Mouse (Mus musculus) CH12.LX (cell line): ENCODE results near the gene Robo1. TPM values are rescaled to one million over a fixed set of nuclear protein-coding genes. Genes with fewer than 3 reads are reported as not detected.

ENCODE experiments used
- DNase-seq: peaks from one replicate; pipeline ENCODE4 v3.0.0-alpha.2; 2013; ENCODE audit errors: extremely low read depth
- H3K27ac ChIP-seq: 2 replicates; pipeline ENCODE4 v1.5.1; 2012; ENCODE audit warnings: low read depth, mild to moderate bottlenecking, control low read depth, moderate library complexity; ENCODE audit not compliant: insufficient read depth
- H3K27me3 ChIP-seq: replicated peaks from 2 replicates; pipeline ENCODE3; 2012; ENCODE audit warnings: inconsistent platforms
- H3K36me3 ChIP-seq, 2 experiments: replicated peaks in 1 of 2; 2 replicates each; pipeline versions ENCODE3 to v1.6.1; 2012; ENCODE audit warnings: inconsistent platforms in 1 of 2, low read length in 1 of 2, mild to moderate bottlenecking in 1 of 2, mixed read lengths in 1 of 2, moderate library complexity in 1 of 2; ENCODE audit not compliant: control insufficient read depth in 1 of 2, insufficient read depth in 1 of 2
- H3K4me1 ChIP-seq, 2 experiments: 2 replicates each; pipeline ENCODE4 v1.6.1; 2012; ENCODE audit warnings: inconsistent platforms in 1 of 2, moderate library complexity in 1 of 2; ENCODE audit not compliant: insufficient read depth in 2 of 2, control insufficient read depth in 1 of 2
- H3K4me2 ChIP-seq: 2 replicates; pipeline ENCODE4 v1.6.1; 2012; ENCODE audit warnings: low read depth, mild to moderate bottlenecking, control low read depth; ENCODE audit not compliant: poor library complexity, insufficient read depth, severe bottlenecking
- H3K4me3 ChIP-seq, 3 experiments: fragments of 150-350 bp in 1 of 3; sonication (generic) in 1 of 3; replicated peaks in 1 of 3; 2 replicates each; pipeline versions ENCODE3 to v1.5.1; 2011 to 2012; ENCODE audit warnings: low read depth in 2 of 3, low read length in 2 of 3, mild to moderate bottlenecking in 2 of 3, moderate library complexity in 2 of 3, control low read depth in 1 of 3, improper control_type of control experiment in 1 of 3, inconsistent platforms in 1 of 3, mixed read lengths in 1 of 3; ENCODE audit not compliant: poor library complexity in 1 of 3
- H3K79me2 ChIP-seq: replicated peaks from 2 replicates; pipeline ENCODE4 v1.6.1; 2012; ENCODE audit warnings: mild to moderate bottlenecking, moderate library complexity; ENCODE audit not compliant: control insufficient read depth, poor library complexity, insufficient read depth, severe bottlenecking; ENCODE audit errors: extremely low read depth
- H3K9ac ChIP-seq: 2 replicates; pipeline ENCODE4 v1.6.1; 2012; ENCODE audit warnings: low read depth, mild to moderate bottlenecking, control low read depth, moderate library complexity; ENCODE audit not compliant: insufficient read depth
- H3K9me3 ChIP-seq: replicated peaks from 2 replicates; pipeline ENCODE3; 2012; ENCODE audit warnings: low read length, inconsistent platforms, mixed read lengths
- BHLHE40 ChIP-seq: IDR thresholded peaks from 2 replicates; pipeline ENCODE4 v1.6.1; 2011; ENCODE audit warnings: mild to moderate bottlenecking, low read depth, low read length, improper control_type of control experiment
- CHD1 ChIP-seq: IDR thresholded peaks from 2 replicates; pipeline ENCODE4 v1.6.1; 2012; ENCODE audit warnings: low read depth, low read length, improper control_type of control experiment, inconsistent platforms
- E2F4 ChIP-seq: IDR thresholded peaks from 2 replicates; pipeline ENCODE4 v1.6.1; 2011; ENCODE audit warnings: low read depth, low read length, improper control_type of control experiment; ENCODE audit not compliant: insufficient replicate concordance
- ELF1 ChIP-seq: IDR thresholded peaks from 2 replicates; pipeline ENCODE4 v1.6.1; 2014; ENCODE audit warnings: low read depth, mild to moderate bottlenecking, inconsistent platforms, low read length, improper control_type of control experiment
- EP300 ChIP-seq: IDR thresholded peaks from 2 replicates; pipeline ENCODE4 v1.6.1; 2011; ENCODE audit warnings: low read length, improper control_type of control experiment
- ETS1 ChIP-seq: conservative IDR thresholded peaks from 2 replicates; pipeline ENCODE4 v1.6.1; 2012; ENCODE audit warnings: low read depth, mild to moderate bottlenecking, inconsistent platforms, low read length, improper control_type of control experiment, moderate library complexity
- GABPA ChIP-seq: IDR thresholded peaks from 2 replicates; pipeline ENCODE4 v1.6.1; 2012; ENCODE audit warnings: low read depth, low read length, improper control_type of control experiment, inconsistent platforms; ENCODE audit not compliant: insufficient replicate concordance
- JUN ChIP-seq: IDR thresholded peaks from 2 replicates; pipeline ENCODE4 v1.6.1; 2011; ENCODE audit warnings: low read depth, mild to moderate bottlenecking, low read length, improper control_type of control experiment, moderate library complexity; ENCODE audit not compliant: insufficient read depth
- JUND ChIP-seq: conservative IDR thresholded peaks from 2 replicates; pipeline ENCODE4 v1.6.1; 2011; ENCODE audit warnings: low read depth, low read length, improper control_type of control experiment
- KAT2A ChIP-seq: IDR thresholded peaks from 2 replicates; pipeline ENCODE4 v1.6.1; 2012; ENCODE audit warnings: low read length, improper control_type of control experiment, inconsistent platforms; ENCODE audit not compliant: insufficient replicate concordance
- MAFK ChIP-seq: IDR thresholded peaks from 2 replicates; pipeline ENCODE4 v1.6.1; 2011; ENCODE audit warnings: low read length, improper control_type of control experiment; ENCODE audit not compliant: insufficient replicate concordance
- MAZ ChIP-seq: IDR thresholded peaks from 2 replicates; pipeline ENCODE4 v1.6.1; 2012; ENCODE audit warnings: low read depth, mild to moderate bottlenecking, inconsistent platforms, low read length, improper control_type of control experiment, moderate library complexity
- MXI1 ChIP-seq: IDR thresholded peaks from 2 replicates; pipeline ENCODE4 v1.6.1; 2011; ENCODE audit warnings: mild to moderate bottlenecking, low read depth, low read length, improper control_type of control experiment
- POLR2A ChIP-seq: IDR thresholded peaks from 2 replicates; pipeline ENCODE4 v1.6.1; 2011; ENCODE audit warnings: low read depth, mild to moderate bottlenecking, improper control_type of control experiment, low read length
- POLR2AphosphoS2 ChIP-seq: IDR thresholded peaks from 2 replicates; pipeline ENCODE4 v1.6.1; 2011; ENCODE audit warnings: low read depth, low read length, improper control_type of control experiment
- RAD21 ChIP-seq: IDR thresholded peaks from 2 replicates; pipeline ENCODE4 v1.6.1; 2011; ENCODE audit warnings: low read depth, mild to moderate bottlenecking, low read length, improper control_type of control experiment, moderate library complexity
- RCOR1 ChIP-seq: conservative IDR thresholded peaks from 2 replicates; pipeline ENCODE4 v1.6.1; 2012; ENCODE audit warnings: low read depth, mild to moderate bottlenecking, inconsistent platforms, low read length, improper control_type of control experiment
- SIN3A ChIP-seq: IDR thresholded peaks from 2 replicates; pipeline ENCODE4 v1.6.1; 2012; ENCODE audit warnings: low read length, improper control_type of control experiment, inconsistent platforms
- SMC3 ChIP-seq: IDR thresholded peaks from 2 replicates; pipeline ENCODE4 v1.6.1; 2011; ENCODE audit warnings: low read depth, low read length, improper control_type of control experiment
- TBP ChIP-seq: conservative IDR thresholded peaks from 2 replicates; pipeline ENCODE4 v1.6.1; 2011; ENCODE audit warnings: low read depth, low read length, improper control_type of control experiment
- UBTF ChIP-seq: IDR thresholded peaks from 2 replicates; pipeline ENCODE4 v1.6.1; 2012; ENCODE audit warnings: low read depth, mild to moderate bottlenecking, inconsistent platforms, low read length, improper control_type of control experiment, moderate library complexity
- USF1 ChIP-seq: IDR thresholded peaks from 2 replicates; pipeline ENCODE4 v1.6.1; 2014; ENCODE audit warnings: low read depth, mild to moderate bottlenecking, inconsistent platforms, low read length, improper control_type of control experiment
- ZNF384 ChIP-seq: IDR thresholded peaks from 2 replicates; pipeline ENCODE4 v1.6.1; 2012; ENCODE audit warnings: low read depth, low read length, improper control_type of control experiment, inconsistent platforms
- dilution Hi-C: fragments of 300-500 bp; cut with MboI; formaldehyde crosslinking; loops from 2 replicates; pipeline ENCODE4 v1.14.3; 2020; ENCODE audit warnings: low sequenced_read_pairs; ENCODE audit not compliant: extremely low pct_unique_long_range_greater_than_20kb, extremely low pct_ligation_motif_present
- in situ Hi-C: fragments of 300-500 bp; cut with MboI; formaldehyde crosslinking; loops from 3 replicates; pipeline ENCODE4 v1.14.3; 2019; ENCODE audit warnings: low sequenced_read_pairs, low pct_ligation_motif_present, low pct_unique_long_range_greater_than_20kb, mixed read lengths
- polyA plus RNA-seq: library from polyadenylated mRNA; unstranded; fragments of >175 nt; gene quantifications from 2 replicates; pipeline ENCODE4 v1.2.1, GENCODE M21; 2012; ENCODE audit warnings: low read depth; ENCODE audit not compliant: insufficient read length
- total RNA-seq, 2 experiments: library from RNA; depleted of rRNA; stranded (reverse); fragments of 300-350 nt in 1 of 2; fragments of >200 nt in 1 of 2; gene quantifications; 2 replicates each; pipeline ENCODE4 v1.2.3; 2012 to 2014

Robo1 gene
- total and polyA plus RNA-seq, 3 experiments, result not detected

DNA sequence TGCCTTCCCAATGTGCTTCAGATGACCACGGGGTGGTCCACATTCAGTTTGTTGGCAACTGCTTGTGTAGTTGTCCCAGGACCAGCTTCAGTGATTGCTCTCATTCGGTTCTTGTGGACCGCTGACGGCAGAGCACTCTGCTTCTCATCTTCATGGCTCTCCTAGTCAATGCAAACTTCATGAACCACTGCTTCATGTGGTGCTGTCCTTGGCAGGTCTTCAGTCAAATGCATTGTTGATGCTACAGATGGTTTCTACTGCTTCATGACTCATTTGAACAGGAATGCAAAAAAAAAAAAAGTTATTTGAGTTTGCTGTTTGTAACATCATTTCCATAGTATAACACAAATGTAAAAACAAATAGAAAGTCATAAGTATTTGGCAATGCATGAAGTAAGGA, 636.3 kb downstream of the Robo1 start:
- H3K4me2 ChIP-seq, result no peak overlapping the region
- no peak overlapping the region for H3K4me3 ChIP-seq
- dilution Hi-C loops (no loop called here), in situ Hi-C loops (no loop called here)
- TF ChIP-seq RCOR1 (no peak), ELF1 (no peak), MXI1 (no peak)
- no peaks in the 10 kb centered on the region for H3K79me2 ChIP-seq
- DNase-seq, result no peak
- no peaks in the 10 kb centered on the region for H3K27me3 ChIP-seq
- peaks cover 35% of the 10 kb centered on the region for H3K9me3 ChIP-seq
- H3K27ac ChIP-seq, result no peak overlapping the region
- H3K9ac ChIP-seq, result no peak overlapping the region
- H3K4me1 ChIP-seq, result no peaks in the 10 kb centered on the region
- H3K36me3 ChIP-seq, result no peaks in the 10 kb centered on the region

DNA sequence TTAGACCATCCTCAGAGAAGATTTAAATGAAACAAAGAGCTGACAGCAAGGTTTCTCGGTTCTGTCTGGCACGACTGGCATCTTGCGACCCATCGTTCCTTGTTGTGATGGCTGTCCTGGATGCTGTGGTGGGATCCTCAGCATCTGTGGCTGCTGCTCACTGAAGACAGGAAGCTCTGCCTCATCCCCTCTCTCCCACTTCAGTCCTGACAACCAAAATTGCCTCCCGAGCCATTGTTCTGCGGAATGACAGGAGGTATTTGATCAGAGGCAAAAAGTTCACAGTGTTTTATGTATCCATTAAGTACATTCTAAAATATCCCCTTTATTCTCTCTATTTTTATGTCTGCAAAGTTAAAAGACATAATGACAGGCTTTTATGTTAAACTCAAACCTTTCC, 643.9 kb downstream of the Robo1 start:
- no peak overlapping the region for H3K9ac ChIP-seq
- dilution Hi-C loops, result no loop called here

GRCm38 (mm10) chr16:72959018-72959702, 651.1 kb downstream of the Robo1 start:
- H3K27ac ChIP-seq, result no peak overlapping the region
- no peak for DNase-seq
- H3K4me3 ChIP-seq, result no peak overlapping the region
- TF ChIP-seq ZNF384 (no peak), E2F4 (no peak), JUN (no peak), JUND (no peak), SIN3A (no peak), CHD1 (no peak), GABPA (no peak), MXI1 (no peak), UBTF (no peak), POLR2A (no peak), MAZ (no peak), SMC3 (no peak), EP300 (no peak), RAD21 (no peak), POLR2AphosphoS2 (no peak), RCOR1 (no peak), TBP (no peak), ETS1 (no peak), KAT2A (no peak), BHLHE40 (no peak)
- no peaks in the 10 kb centered on the region for H3K36me3 ChIP-seq
- no peak overlapping the region for H3K4me2 ChIP-seq
- no peaks in the 10 kb centered on the region for H3K4me1 ChIP-seq
- dilution Hi-C loops (no loop called here), in situ Hi-C loops (no loop called here)
- H3K9me3 ChIP-seq, result peaks cover 30% of the 10 kb centered on the region
- no peaks in the 10 kb centered on the region for H3K27me3 ChIP-seq
- no peaks in the 10 kb centered on the region for H3K79me2 ChIP-seq
- no peak overlapping the region for H3K9ac ChIP-seq

More for the DNA sequence above, 643.9 kb downstream of the Robo1 start:
- in situ Hi-C loops, result no loop called here
- TF ChIP-seq ZNF384 (no peak), E2F4 (no peak), RCOR1 (no peak), SIN3A (no peak), MAFK (no peak), USF1 (no peak)
- TF ChIP-seq, all 38 proteins: peak for 0
- peaks cover 50% of the 10 kb centered on the region for H3K9me3 ChIP-seq
- no peaks in the 10 kb centered on the region for H3K27me3 ChIP-seq
- no peak overlapping the region for H3K27ac ChIP-seq
- no peaks in the 10 kb centered on the region for H3K4me1 ChIP-seq
- H3K4me3 ChIP-seq, result no peak overlapping the region
- H3K36me3 ChIP-seq, result no peaks in the 10 kb centered on the region
- no peak for DNase-seq
- H3K4me2 ChIP-seq, result no peak overlapping the region
- H3K79me2 ChIP-seq, result no peaks in the 10 kb centered on the region
